Mouse (Mus musculus): ENCODE results near the gene Palld. TPM values are rescaled to one million over a fixed set of nuclear protein-coding genes. Genes with fewer than 3 reads are reported as not detected.

The Palld gene
- polyA plus RNA-seq, 1 experiment, result 147 TPM

DNA sequence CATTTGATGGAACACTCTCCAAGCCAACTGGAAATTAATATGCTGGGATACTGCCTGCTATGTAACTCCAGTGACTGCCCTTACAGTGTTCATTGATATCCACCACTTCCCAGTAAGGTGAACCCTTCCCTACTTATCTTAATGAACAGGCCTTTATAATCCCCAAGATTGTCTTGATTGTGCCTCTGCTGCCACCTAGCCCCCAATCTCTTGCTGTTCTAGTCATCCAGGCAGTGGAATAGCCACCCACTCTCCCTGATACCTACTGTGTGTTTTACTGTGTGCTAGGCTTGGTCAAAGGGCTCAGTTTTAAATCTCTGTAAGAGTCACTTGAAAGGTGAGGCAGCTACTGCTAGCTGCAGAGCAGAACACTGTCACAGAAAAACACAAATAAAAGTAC lies 216.2 kb downstream of the Palld start:
- DNase-seq (ENCODE audit: low spot score), result no peak

GRCm38 (mm10) chr8:61685280-61685679 lies 217.2 kb downstream of the Palld start:
- no peak for DNase-seq (ENCODE audit: low spot score)

GRCm38 (mm10) chr8:61684280-61684939 lies 218.1 kb downstream of the Palld start:
- DNase-seq (ENCODE audit: low spot score), result no peak

DNA sequence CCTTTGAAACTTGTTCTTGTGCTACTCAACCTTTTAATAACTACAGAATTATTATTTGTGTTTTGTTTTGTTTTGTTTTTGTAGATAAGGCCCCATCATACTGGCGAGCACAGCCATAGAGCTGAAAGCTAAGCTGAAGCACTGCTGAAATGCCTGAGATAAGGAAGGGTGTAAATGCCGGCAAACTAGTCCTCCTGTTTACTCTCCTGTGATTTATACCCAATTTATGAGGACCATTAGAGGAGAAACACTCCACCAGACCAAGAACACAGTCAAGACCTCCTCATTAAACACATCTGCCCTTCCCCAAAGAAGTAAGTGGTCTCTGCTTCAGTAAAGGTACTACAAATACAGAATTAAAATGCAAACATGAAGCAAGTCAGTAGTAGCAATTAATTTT lies 219.6 kb downstream of the Palld start:
- no peak for DNase-seq (ENCODE audit: low spot score)

DNA sequence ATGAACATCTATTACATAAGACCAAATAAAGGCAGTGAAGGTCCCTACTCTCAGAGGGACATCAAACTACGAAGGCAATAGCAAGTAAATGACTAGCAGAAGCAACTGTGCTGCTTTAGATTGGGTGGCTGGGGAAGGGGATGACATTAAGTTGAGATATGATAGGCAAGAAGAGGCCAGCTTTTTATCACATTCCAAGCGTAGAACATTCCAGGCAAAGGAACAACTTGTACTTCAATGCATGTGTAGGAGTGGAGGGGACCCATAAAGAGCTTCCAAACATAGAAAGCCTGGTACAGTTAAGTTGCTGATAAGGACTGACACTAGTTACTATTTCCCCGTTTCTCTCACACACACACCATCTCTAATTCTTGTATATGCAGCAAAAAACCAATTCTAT lies 221.3 kb downstream of the Palld start:
- DNase-seq (ENCODE audit: low spot score), result no peak

DNA sequence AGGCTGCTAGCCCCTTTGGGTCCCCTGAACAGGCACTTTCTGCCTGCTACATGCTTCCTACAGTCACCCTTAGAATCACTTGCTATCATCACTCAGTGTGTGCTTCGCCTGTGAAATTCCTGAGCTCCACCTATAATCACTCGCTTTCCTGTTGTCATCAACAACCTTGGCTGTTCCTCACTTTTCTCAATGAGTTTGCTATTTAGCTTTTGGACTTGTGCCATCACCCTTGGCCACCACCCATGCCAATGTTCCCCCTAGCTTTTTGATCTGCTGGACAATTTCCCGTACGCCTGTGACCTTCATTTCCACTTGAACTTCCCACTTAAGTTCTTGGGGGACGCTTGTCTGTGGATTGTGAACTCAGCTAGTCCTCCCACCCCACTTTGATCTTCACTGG lies 225.3 kb downstream of the Palld start:
- DNase-seq (ENCODE audit: low spot score), result no peak

DNA sequence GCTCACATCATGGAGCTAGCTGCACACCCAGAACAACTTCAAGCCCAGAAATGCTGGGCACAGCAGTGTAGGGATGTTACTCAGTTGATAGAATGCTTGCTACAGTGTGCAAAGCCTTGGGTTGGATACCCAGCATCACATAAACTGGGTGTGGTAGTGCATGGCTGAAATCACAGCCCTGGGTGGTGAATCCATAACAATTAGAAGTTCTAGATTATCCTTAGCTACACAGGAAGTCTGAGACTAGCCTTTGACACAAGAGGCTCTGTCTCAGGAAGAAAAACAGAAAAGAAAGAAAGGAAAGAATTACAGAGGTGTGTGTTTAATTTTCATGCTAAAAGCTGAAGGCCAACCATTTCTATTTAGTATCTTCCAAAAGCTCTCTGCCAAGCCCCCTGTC lies 231.3 kb downstream of the Palld start:
- no peak for DNase-seq (ENCODE audit: low spot score)

GRCm38 (mm10) chr8:61670376-61670775 lies 232.1 kb downstream of the Palld start:
- no peak for DNase-seq (ENCODE audit: low spot score)

DNA sequence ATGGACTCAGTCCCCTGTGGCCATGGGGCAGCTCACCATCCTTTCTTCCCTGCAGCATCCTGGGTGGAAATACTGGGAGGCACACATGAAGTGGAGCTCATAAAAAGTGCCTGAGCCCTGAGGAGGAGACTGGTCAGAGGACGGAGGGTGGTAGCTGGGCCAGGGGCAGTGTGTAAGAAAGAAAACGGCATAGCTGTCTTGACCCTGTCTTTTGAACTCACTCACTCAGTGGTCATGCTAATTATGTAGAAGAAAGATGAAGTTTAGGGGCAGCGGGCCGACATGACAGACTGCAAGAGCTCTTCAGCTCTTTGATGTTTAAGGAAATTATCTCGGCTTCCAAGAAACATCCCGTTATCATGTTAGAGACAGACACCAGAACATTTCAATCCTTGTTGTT lies 235.6 kb downstream of the Palld start:
- DNase-seq (ENCODE audit: low spot score), result no peak

DNA sequence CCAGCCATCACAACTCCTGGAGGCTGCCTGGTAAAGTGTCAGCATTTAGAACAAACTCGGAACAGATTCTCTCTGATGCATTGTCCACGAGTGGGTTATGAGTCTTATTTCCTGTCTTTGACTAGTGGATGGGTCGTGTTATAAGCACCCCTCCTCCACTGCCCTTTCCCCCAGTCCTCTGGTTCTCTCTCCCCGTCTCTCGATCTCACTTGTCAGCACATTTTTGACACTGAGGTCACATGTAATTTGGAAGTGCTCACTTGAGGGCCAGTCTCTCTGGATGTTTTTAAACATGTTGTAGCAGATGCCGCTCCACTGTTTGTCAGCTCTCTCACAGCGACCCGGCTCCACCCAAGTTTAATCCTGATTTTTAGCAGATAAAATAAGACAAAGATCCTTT lies 237.5 kb downstream of the Palld start:
- no peak for DNase-seq (ENCODE audit: low spot score)

DNA sequence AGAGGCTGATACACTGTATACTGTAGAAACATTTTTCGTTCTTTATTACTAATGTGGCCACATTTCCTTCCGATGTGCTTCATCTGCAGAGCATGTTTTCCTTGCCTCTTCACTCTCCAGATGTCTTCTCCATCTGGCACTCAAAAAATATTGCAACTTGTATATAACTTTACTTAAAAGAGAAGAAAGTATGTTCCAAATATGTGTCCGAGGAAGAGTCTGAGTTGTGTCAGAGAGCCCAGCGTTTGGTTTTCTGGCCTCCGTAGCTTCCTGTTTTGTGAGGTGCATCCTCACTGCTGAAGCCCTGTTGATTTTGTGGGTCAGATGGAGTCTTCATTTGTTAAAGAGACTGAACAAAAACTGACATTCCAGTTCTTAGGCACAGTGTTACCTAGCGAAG lies 238.3 kb downstream of the Palld start:
- DNase-seq (ENCODE audit: low spot score), result no peak

DNA sequence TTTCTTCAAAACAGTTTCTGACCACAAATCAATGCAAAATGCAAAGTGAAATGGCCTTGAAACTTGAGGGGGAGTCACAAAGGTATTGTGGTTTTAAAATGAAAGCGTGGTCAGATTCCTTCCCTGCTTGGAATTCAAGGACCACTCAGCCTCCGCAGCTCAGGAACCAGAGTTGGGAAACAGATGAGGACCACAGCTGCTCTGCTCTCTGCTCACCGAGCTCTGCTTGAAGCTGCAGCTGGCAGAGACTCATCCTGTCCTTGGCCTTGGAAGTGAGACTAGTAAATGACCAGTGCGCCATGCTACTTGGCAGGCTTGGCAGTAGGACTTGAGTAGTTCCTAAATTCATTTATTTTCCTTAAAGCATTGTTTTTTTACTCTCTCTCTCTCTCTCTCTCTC lies 239.7 kb downstream of the Palld start:
- no peak for DNase-seq (ENCODE audit: low spot score)

DNA sequence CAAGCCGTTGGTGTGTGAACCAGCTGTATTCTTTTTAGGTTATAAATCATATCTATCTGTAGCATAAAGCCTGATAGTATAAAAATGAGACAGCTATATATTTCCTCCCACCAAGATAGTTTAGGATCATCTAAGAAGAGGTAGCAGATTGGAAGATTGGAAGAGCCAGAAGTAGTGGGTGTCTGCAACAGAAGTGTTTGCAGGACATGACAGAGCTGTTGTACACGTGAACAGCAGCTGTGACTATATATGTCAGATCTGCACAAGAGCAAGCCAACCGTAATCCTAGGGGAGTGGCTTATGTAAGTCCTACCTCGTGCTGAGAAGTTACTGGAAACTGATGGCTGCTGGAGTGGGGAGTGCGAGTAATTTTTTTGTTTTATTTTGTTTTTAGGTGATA lies 240.9 kb downstream of the Palld start:
- no peak for DNase-seq (ENCODE audit: low spot score)

GRCm38 (mm10) chr8:61660961-61661360 lies 241.5 kb downstream of the Palld start:
- DNase-seq (ENCODE audit: low spot score), result no peak

DNA sequence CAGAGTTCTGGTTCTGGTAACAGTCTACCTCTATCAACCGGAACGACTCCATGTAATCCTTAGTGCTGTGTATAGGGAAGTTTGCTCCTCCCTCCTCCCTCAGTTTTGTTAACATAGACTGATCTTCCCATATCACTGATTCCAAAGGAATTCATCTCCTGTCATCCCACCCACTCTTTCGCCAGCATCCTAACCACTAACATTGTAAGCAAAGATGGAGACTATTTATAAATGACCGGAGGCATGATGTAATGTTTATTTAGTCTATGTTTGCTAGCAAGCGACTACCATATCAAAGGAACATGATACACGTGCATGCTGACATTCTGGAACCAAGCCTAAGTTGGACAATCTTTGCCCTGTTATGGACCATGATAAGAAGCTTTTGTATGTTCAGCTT lies 250.5 kb downstream of the Palld start:
- no peak for DNase-seq (ENCODE audit: low spot score)

DNA sequence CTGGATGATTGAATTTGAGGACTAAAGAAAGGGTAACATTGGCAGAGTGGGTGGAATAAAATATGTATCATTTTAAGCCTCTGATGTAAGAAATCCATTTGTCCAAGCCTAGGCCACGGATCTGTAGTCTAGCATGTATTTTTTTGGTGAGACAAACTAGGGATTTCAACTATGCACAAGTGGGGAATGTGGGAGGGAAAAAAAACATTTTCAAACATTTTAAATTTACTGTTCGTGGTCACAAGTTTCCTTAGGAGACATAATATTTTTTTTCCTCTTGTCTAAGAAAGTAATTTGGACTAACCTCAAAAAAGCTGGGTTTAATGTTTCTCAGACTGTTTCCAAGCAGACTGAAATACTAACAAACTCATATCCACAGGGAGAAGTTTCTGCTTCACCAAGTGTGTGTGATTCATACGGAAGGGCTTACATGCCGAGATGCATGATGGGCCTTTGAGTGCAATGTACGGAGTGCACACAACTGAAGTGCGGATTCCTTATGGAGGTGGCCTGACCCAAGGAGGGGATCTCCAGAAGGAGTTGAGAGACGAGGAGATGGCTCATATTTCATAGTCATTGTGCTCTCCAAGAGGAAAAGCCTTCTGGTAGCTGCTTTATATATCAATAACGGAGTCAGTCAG lies 256.2 kb downstream of the Palld start:
- DNase-seq (ENCODE audit: low spot score), result no peak

GRCm38 (mm10) chr8:61645642-61646041 lies 256.8 kb downstream of the Palld start:
- no peak for DNase-seq (ENCODE audit: low spot score)

DNA sequence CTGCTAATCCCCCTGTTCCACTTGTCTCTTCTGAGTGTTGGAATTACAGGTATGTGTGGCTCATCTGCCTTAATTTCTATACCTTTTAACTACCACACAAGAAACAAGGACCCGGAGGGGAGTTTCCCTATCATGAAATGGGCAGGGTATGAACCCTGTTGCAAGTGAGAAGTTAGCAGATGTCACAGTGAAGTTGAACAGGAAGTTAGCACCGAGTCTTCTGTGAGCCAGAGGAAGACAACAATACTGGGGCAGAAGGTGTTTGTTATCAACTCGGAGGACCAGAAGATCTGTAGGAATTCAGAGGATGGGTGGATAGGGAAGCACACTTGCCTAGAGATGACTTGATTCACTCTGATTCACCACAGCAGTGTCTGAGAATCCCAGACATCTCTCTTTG lies 259.3 kb downstream of the Palld start:
- DNase-seq (ENCODE audit: low spot score), result no peak

- no peak for DNase-seq (ENCODE audit: low spot score)
These were observed 260.1 kb downstream of the Palld start for GRCm38 (mm10) chr8:61642358-61642847.

- no peak for DNase-seq (ENCODE audit: low spot score)
These were observed 262.9 kb downstream of the Palld start for GRCm38 (mm10) chr8:61639596-61639995.

DNA sequence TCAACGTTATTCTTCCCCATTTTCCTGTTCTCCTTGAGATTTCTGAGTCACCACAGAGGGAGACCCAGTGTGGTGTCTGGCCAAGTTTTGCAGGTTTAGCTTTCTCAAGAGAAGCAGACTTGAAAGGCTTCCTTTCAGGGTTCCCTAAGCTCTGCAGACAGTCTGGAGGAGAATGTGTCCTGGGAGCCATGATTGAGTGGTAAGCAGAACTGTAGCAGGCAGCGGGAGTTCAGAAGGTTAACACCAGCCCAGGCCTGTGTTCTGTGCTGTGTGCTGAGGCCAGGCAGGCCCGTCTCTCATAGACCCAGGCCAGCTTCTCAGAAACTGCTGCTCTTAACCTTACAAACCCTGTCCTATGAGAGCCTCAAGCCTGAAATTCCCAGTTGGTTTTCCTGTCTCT lies 263.5 kb downstream of the Palld start:
- no peak for DNase-seq (ENCODE audit: low spot score)

- no peak for DNase-seq (ENCODE audit: low spot score)
These were observed 264.8 kb downstream of the Palld start for GRCm38 (mm10) chr8:61637736-61638135.

- no peak for DNase-seq (ENCODE audit: low spot score)
These were observed 267.7 kb downstream of the Palld start for GRCm38 (mm10) chr8:61634811-61635210.

GRCm38 (mm10) chr8:61632331-61632730 lies 270.2 kb downstream of the Palld start:
- no peak for DNase-seq (ENCODE audit: low spot score)
